Mouse (Mus musculus): ENCODE results near the gene Vwa8. TPM values are rescaled to one million over a fixed set of nuclear protein-coding genes. Genes with fewer than 3 reads are reported as not detected.

Gene Vwa8
- total and polyA plus RNA-seq, 3 experiments, result 4.5 to 35.4 (median 18.5) TPM

DNA sequence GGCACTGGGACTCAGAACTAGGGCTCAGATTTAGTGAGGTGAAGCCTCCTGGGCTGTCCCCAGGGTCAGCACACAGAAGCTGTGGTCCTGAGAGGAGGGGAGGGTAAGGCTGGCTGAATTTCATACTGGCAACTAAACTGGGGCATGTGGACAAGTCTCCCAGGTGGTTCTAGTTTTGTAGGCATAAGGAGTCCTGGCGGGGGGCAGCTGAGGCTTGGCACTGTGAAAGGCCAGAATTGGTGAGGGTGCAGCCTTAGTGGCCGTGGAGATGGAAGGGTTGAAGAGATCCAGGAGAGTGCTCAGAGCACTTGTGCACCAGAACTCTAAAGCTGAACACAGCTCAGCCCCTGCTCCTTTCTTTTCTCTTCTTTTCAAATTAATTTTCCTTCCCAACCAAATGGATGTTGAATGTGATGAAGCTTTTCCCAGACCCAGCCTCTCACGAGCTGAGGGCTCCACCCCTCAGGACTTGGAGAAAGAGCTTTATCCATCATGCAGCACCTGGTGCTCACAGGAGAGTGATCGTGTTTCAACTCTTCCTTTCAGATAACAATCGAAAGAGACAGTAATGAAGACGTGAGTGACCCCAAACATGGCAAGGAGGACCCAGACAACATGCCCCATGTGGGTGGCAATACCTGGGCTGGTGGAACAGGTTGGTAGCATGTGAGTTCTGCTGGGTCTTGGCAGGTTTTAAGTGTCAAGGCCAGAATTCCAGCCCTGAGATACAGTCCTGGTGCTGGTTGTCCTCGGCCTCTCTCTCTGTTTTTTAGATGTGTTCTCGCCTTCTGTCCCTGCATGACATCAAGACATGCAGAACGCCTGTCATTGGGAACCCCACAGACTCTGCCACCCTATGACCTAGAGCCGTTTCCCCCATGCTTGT lies 307.9 kb downstream of the Vwa8 start:
- ATAC-seq (ENCODE audit: extremely low read depth, insufficient number of reproducible peaks, low FRiP score, poor library complexity, severe bottlenecking) (no peak), DNase-seq (ENCODE audit: low spot score) (no peak)
- peaks cover 35% of the 10 kb centered on the region for H3K36me3 ChIP-seq (replicated peaks)
- no peak for TF ChIP-seq GATA2 (IDR thresholded peaks at IDR 0.05; ENCODE audit: borderline replicate concordance, low read depth, low read length)
- TF ChIP-seq TAL1 (conservative IDR thresholded peaks at IDR 0.05; ENCODE audit: low read depth, low read length), result no peak
- no peak for TF ChIP-seq POLR2AphosphoS5 (IDR thresholded peaks at IDR 0.05; ENCODE audit: insufficient replicate concordance, low read depth, low read length)
- no peak for TF ChIP-seq CTCF (IDR thresholded peaks at IDR 0.05; ENCODE audit: low read depth, low read length)
- TF ChIP-seq GATA1 (IDR thresholded peaks at IDR 0.05; ENCODE audit: borderline replicate concordance, low read length), result no peak
- no peaks in the 10 kb centered on the region for H3K4me1 ChIP-seq (ENCODE audit: insufficient read depth, low read depth, low read length)
- H3K4me3 ChIP-seq (ENCODE audit: low read depth, low read length), result no peak overlapping the region
- no peaks in the 10 kb centered on the region for H3K9me3 ChIP-seq (replicated peaks)
- no peaks in the 10 kb centered on the region for H3K27me3 ChIP-seq (ENCODE audit: insufficient read depth, low read length)

DNA sequence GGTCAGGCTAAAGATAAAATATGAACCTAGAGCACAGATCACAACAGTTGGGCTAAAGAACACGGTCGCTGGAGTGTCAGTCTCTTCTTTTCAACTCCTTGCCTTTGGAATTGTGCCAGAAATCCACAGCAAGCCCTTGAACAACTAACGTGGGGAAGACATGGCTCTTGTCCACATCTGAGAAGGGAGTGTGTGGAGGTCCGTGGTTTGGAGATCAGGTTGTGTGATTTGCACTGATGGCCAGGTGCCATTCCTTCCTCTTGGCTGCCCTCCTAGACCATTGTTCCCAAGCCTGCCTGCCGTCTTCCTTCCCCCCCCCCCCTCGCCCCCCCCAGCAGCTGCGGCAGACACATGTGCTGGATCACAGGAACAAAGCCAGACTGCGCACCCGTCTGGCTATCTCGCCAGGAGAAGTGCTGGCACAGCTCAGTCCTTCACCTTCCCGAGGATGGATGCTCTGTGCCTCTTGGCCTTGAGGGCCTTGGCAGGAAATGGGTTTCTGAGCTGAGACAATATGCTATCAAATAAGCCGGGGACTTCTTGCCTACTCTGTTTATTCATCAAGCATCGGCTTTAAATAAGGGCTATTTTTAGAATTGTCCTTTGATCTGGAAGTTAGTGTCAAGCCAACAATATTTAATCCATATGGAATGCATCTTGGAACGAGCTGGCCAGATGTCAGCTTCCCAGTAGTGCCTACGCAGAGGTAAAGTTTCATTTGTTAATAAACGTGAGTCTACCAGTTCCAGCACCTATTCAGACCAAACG lies 308.8 kb downstream of the Vwa8 start:
- TF ChIP-seq TAL1 (conservative IDR thresholded peaks at IDR 0.05; ENCODE audit: low read depth, low read length) (no peak), GATA1 (IDR thresholded peaks at IDR 0.05; ENCODE audit: borderline replicate concordance, low read length) (no peak), POLR2AphosphoS5 (IDR thresholded peaks at IDR 0.05; ENCODE audit: insufficient replicate concordance, low read depth, low read length) (no peak), GATA2 (IDR thresholded peaks at IDR 0.05; ENCODE audit: borderline replicate concordance, low read depth, low read length) (no peak)
- H3K27me3 ChIP-seq (ENCODE audit: insufficient read depth, low read length), result no peaks in the 10 kb centered on the region
- H3K4me3 ChIP-seq (ENCODE audit: low read depth, low read length), result no peak overlapping the region
- H3K9me3 ChIP-seq (replicated peaks), result no peaks in the 10 kb centered on the region
- no peaks in the 10 kb centered on the region for H3K4me1 ChIP-seq (ENCODE audit: insufficient read depth, low read depth, low read length)
- DNase-seq (ENCODE audit: low spot score) (no peak), ATAC-seq (ENCODE audit: extremely low read depth, insufficient number of reproducible peaks, low FRiP score, poor library complexity, severe bottlenecking) (no peak)
- peaks cover 41% of the 10 kb centered on the region for H3K36me3 ChIP-seq (replicated peaks)

DNA sequence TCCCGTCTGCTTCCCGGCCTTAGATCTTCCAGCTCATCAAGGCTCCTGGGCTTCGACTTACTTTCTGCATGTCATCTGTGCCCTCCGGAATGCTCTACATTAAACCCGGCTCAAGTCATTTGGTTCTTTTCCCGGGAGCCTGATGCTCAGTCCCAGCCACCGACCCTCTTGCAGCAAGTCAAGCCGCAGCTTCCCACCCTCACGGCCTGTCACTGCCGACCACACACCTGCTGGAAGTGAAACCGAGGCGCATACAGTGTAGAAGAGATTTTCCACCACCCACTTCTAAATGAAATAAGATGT lies 309.3 kb downstream of the Vwa8 start:
- DNase-seq (ENCODE audit: low spot score) (no peak), ATAC-seq (ENCODE audit: extremely low read depth, insufficient number of reproducible peaks, low FRiP score, poor library complexity, severe bottlenecking) (no peak)
- no peak overlapping the region for H3K4me3 ChIP-seq (ENCODE audit: low read depth, low read length)
- peaks cover 44% of the 10 kb centered on the region for H3K36me3 ChIP-seq (replicated peaks)
- no peaks in the 10 kb centered on the region for H3K4me1 ChIP-seq (ENCODE audit: insufficient read depth, low read depth, low read length)
- TF ChIP-seq POLR2AphosphoS5 (IDR thresholded peaks at IDR 0.05; ENCODE audit: insufficient replicate concordance, low read depth, low read length), result no peak
- TF ChIP-seq GATA1 (IDR thresholded peaks at IDR 0.05; ENCODE audit: borderline replicate concordance, low read length), result no peak
- no peak for TF ChIP-seq CTCF (IDR thresholded peaks at IDR 0.05; ENCODE audit: low read depth, low read length)
- no peak for TF ChIP-seq GATA2 (IDR thresholded peaks at IDR 0.05; ENCODE audit: borderline replicate concordance, low read depth, low read length)
- no peak for TF ChIP-seq TAL1 (conservative IDR thresholded peaks at IDR 0.05; ENCODE audit: low read depth, low read length)
- H3K27me3 ChIP-seq (ENCODE audit: insufficient read depth, low read length), result no peaks in the 10 kb centered on the region
- no peaks in the 10 kb centered on the region for H3K9me3 ChIP-seq (replicated peaks)

DNA sequence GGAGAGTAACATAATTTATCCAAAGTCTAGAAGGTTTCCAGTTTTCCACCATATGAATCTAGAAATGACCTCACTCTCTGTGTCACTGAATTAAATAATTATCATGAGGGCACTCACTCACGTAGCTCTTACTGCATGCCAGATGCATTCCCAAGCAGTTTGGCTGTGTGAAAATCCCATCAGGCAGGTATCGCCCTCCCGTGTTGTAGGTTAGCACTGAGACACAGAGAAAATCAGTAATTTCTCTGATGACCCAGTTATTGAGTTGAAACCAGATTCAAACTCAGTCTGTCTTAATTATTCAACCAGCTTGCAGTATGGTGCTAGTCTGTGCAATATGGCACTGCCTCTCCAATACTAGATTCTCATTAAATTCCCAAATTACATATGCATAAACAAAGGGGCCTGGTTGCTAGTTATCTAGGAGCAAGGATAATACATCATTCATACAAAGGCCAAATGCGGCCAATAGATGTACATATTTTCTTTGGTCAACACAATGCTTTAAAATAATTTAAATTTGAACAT lies 309.9 kb downstream of the Vwa8 start:
- DNase-seq (ENCODE audit: low spot score) (no peak), ATAC-seq (ENCODE audit: extremely low read depth, insufficient number of reproducible peaks, low FRiP score, poor library complexity, severe bottlenecking) (no peak)
- Histone ChIP-seq H3K4me3 (ENCODE audit: low read depth, low read length) (no peak overlapping the region), H3K36me3 (replicated peaks) (peaks cover 44% of the 10 kb centered on the region), H3K27me3 (ENCODE audit: insufficient read depth, low read length) (no peaks in the 10 kb centered on the region), H3K4me1 (ENCODE audit: insufficient read depth, low read depth, low read length) (no peaks in the 10 kb centered on the region), H3K9me3 (replicated peaks) (no peaks in the 10 kb centered on the region)
- no peak for TF ChIP-seq TAL1 (conservative IDR thresholded peaks at IDR 0.05; ENCODE audit: low read depth, low read length)
- TF ChIP-seq GATA2 (IDR thresholded peaks at IDR 0.05; ENCODE audit: borderline replicate concordance, low read depth, low read length), result no peak
- no peak for TF ChIP-seq CTCF (IDR thresholded peaks at IDR 0.05; ENCODE audit: low read depth, low read length)
- no peak for TF ChIP-seq GATA1 (IDR thresholded peaks at IDR 0.05; ENCODE audit: borderline replicate concordance, low read length)
- TF ChIP-seq POLR2AphosphoS5 (IDR thresholded peaks at IDR 0.05; ENCODE audit: insufficient replicate concordance, low read depth, low read length), result no peak

DNA sequence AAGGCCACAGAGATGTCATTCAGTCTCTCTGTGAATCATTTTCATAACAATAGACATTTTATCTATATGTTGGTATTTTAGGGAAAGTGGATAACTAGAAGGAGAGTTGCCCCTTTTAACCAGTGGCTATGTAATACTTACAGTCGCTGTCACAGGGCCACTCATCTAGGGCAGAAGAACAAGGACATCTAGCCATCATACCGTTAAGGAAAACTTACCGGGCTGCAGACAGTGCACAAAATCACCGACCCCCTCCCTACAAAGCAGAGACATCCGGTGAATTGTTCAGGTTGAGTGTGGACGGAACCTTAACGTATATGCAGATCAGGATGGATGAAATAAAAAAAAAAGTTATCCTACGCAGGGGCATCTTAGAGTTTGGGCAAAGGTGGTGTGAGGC lies 310.6 kb downstream of the Vwa8 start:
- no peak overlapping the region for H3K4me3 ChIP-seq (ENCODE audit: low read depth, low read length)
- no peaks in the 10 kb centered on the region for H3K4me1 ChIP-seq (ENCODE audit: insufficient read depth, low read depth, low read length)
- DNase-seq (ENCODE audit: low spot score) (no peak), ATAC-seq (ENCODE audit: extremely low read depth, insufficient number of reproducible peaks, low FRiP score, poor library complexity, severe bottlenecking) (no peak)
- no peaks in the 10 kb centered on the region for H3K27me3 ChIP-seq (ENCODE audit: insufficient read depth, low read length)
- no peak for TF ChIP-seq POLR2AphosphoS5 (IDR thresholded peaks at IDR 0.05; ENCODE audit: insufficient replicate concordance, low read depth, low read length)
- TF ChIP-seq GATA1 (IDR thresholded peaks at IDR 0.05; ENCODE audit: borderline replicate concordance, low read length), result no peak
- TF ChIP-seq TAL1 (conservative IDR thresholded peaks at IDR 0.05; ENCODE audit: low read depth, low read length), result no peak
- no peak for TF ChIP-seq GATA2 (IDR thresholded peaks at IDR 0.05; ENCODE audit: borderline replicate concordance, low read depth, low read length)
- TF ChIP-seq CTCF (IDR thresholded peaks at IDR 0.05; ENCODE audit: low read depth, low read length), result no peak
- H3K9me3 ChIP-seq (replicated peaks), result no peaks in the 10 kb centered on the region
- peaks cover 50% of the 10 kb centered on the region for H3K36me3 ChIP-seq (replicated peaks)

DNA sequence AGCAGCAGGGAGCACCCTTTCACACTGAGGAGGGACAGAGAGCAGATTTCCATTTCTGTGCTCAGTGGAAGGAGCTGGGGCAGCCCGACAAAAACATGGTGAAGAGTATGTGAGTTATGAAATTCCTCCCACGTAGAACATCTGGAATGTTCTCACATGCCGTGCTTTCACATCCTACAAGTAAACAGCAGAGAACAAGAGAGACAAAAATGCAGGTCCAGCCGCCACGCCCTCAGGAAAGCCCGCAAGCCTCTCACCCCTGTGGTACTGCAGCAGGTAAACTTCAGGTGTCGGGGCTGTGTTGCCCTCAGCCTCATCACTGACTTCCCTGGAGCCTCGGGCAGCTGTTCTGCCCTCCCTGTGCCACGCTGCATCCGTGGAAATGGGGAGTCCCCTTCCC lies 311.6 kb downstream of the Vwa8 start:
- H3K27me3 ChIP-seq (ENCODE audit: insufficient read depth, low read length), result no peaks in the 10 kb centered on the region
- H3K36me3 ChIP-seq (replicated peaks), result peaks cover 51% of the 10 kb centered on the region
- DNase-seq (ENCODE audit: low spot score) (no peak), ATAC-seq (ENCODE audit: extremely low read depth, insufficient number of reproducible peaks, low FRiP score, poor library complexity, severe bottlenecking) (no peak)
- no peaks in the 10 kb centered on the region for H3K4me1 ChIP-seq (ENCODE audit: insufficient read depth, low read depth, low read length)
- no peaks in the 10 kb centered on the region for H3K9me3 ChIP-seq (replicated peaks)
- H3K4me3 ChIP-seq (ENCODE audit: low read depth, low read length), result no peak overlapping the region
- TF ChIP-seq POLR2AphosphoS5 (IDR thresholded peaks at IDR 0.05; ENCODE audit: insufficient replicate concordance, low read depth, low read length) (no peak), TAL1 (conservative IDR thresholded peaks at IDR 0.05; ENCODE audit: low read depth, low read length) (no peak), GATA2 (IDR thresholded peaks at IDR 0.05; ENCODE audit: borderline replicate concordance, low read depth, low read length) (no peak), CTCF (IDR thresholded peaks at IDR 0.05; ENCODE audit: low read depth, low read length) (no peak), GATA1 (IDR thresholded peaks at IDR 0.05; ENCODE audit: borderline replicate concordance, low read length) (no peak)
